Mouse (Mus musculus): Measurements from ENCODE around the gene Cacna1s.

Cacna1s gene

DNA sequence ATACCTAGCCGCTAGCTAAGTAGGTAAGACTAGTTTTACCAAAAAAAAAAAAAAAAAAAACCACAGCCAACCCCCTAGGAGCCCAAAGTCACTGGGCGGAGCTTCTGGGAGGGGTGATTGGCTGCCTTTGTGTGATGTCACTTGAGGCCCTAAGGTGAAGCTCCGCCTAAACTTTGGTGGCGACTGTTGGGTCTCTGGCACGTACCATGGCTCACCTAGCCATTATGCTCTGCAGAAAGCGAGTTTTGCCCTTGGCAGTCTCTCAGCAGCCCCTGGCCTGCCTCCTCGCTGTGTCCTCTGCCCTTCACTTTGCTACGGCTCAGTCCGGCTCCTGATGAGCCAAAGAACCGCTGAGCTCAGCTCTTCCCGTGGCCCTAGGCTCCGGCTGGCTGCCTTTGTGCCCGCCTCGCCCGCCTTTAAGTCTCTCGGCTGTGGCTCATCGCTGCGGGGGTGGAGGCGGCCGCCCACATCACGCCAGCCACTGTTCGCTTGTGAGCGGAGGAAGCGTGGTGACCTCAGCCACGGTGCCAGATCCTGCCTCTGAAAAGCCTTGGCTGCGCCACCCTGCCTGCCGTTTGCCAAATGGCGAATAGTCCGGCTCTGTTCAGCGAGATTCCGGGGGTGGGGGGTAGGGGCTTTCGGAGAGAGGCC lies 87.6 kb downstream of the Cacna1s start:
- DNase-seq, result peak; percentile 87

DNA sequence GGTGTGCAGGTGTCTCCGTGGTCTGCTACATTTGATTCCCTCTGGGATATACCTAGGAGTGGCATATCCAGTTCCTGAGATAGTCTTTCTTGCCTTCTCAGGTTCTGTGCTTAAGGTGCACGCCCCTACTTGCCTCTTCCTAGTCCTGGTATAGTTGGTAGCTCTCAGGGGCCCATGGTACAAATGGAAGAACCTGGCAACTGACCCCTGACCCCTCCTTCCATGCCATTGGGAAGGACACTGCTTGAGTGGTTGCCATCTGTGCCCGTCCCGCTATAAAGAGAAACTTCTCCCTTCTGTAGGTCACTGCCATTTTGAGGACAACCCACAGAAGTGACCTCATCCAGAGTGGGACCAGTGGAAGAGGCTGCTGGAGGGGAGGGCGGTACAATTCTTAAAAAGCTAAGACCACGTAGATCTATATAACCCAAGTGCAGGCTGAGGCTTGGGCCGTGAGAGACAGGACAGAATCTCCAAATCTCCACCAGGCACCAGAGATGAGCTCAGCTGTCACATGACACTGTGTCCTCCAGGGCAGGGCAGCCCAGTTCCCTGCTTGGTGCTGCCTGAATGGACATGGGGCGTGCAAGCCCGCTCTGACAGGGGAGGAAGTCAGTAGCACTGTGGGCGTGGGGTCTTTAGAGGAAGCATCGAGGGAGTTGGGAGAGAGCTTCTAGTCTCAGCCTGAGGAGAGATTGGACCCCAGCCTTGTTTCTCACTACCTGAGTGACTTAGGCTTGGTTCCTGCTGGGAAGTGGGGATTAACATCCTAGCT lies 88.8 kb downstream of the Cacna1s start:
- no peak for DNase-seq

DNA sequence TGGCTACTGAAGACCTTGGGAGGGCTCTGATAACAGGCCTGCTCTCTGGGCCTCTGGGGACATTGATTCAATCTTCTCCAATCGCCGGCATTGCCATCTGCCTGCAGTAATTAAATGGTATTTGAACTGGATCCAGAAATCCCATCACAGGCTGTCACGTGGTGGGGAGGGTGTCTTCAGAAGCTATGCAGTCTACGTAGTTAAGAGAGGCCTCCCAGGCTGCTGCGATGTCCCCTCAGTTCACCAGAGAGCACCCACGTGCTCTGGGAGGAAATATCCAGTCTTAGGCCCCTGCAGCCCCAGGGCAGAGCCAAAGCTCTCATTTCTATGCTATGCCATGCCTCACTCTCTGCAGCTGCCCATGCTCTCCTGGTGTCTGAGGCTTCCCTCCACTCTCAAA lies 89.8 kb downstream of the Cacna1s start:
- DNase-seq, result no peak

DNA sequence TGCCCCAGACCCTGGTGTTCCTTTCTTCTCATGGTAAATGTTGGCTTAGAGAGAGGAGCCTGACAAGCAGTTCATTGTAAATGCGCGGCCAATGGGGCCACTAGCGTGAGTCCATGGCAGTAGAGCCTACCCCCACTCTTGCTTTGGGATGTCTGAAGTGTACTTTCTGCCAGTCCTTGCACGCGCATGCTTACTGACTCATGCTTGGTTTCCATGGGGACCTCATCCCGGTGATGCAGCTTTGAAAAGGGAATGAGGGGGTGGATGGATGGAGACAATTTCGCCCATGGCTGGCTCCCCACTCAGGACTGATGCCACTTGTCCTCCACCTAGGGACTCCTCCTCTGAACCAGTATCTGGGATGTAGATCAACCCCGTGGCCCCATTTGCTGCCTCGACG lies 91.0 kb downstream of the Cacna1s start:
- peak; percentile 77 for DNase-seq

DNA sequence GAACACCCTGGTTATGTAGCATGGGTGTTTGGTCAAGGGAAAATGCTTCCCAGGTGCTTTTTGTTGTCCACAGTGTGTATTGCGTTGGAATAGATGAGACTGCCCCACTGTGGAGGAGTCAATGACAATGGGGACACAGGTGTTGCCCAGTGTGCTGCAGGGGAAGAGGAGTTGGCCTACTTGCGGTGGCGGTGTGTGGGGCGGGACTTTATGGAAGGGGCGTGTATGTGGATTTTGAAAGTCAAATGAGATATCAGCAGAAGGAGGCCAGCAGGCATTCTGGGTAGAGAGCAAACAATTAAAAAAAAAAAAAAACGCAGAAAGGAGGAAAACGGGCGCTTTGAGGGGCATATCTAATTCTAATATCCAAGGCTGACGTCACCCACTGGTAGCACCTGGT lies 97.2 kb downstream of the Cacna1s start:
- no peak for DNase-seq

DNA sequence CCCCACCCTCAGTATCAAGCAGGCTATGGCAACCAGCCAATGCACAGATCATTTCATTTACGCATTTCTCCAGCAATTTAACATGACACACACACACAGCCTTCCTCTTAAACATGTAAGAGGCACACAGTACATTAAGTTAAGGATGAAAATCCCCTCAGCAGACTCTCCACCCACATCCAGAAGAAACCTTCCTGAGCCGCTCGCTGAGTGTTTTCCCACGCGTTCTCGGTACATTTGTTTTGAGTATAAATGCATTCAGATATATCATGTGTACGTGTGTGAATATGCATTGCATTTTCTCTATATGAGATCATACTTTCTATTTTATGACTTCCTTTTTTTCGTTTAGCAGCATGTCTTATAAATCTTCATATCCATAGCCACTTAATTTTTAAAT lies 98.8 kb downstream of the Cacna1s start:
- DNase-seq, result no peak

DNA sequence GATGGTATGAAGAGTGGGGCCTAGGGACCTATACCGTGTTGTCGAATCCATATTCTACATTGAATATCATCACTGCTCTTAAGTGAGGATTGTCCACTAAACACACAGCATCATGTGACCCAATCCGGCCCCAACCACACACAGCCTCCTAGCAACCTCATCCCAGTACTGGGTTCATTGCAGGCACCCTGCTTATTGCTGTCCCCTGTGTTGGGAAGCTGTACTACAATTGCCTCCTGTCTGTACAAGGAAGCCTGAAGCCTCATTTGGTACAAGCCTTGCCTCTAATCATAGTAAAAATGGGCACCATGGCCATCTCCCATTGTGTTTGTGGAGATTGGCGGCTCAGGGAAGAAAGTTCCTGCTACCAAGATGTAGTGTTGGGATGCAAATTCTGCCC lies 103.8 kb downstream of the Cacna1s start:
- DNase-seq, result no peak

DNA sequence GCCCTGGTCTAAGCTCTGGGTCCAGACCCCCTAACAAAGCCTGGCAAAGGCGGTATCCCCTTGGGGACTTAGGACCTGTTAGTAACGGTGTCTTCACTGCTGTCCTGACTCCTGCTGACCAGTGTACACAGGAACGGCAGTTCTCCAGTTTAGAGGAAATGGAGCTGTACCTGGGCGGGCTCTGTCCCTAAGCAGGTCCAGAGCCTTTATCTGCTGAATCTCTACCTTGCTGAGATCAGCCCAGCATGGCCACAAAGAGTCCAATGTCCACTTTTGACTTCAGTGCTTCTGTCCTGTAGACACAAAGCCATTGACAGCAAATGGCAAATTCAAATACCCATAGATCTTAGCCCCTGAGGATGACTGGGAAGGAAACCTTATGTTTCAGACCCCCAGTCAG lies 104.4 kb downstream of the Cacna1s start:
- DNase-seq, result no peak

DNA sequence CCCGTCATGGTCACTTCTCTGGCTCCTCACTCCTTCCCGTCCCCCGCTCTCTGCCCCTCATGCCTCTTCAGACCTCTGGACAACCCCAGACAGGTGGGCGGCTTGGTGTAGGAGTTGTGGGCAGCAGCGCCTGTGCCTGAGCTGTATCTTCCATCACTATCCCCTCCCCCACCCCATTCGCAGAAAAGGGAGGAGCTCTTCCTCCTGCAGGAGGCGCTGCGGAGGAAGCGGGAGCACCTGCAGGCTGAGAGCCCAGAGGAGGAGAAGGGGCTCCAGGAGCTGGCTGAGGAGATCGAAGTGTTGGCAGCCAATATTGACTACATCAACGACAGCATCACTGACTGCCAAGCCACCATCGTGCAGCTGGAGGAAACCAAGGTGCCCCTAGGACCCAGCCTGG lies 107.3 kb downstream of the Cacna1s start:
- DNase-seq, result no peak

DNA sequence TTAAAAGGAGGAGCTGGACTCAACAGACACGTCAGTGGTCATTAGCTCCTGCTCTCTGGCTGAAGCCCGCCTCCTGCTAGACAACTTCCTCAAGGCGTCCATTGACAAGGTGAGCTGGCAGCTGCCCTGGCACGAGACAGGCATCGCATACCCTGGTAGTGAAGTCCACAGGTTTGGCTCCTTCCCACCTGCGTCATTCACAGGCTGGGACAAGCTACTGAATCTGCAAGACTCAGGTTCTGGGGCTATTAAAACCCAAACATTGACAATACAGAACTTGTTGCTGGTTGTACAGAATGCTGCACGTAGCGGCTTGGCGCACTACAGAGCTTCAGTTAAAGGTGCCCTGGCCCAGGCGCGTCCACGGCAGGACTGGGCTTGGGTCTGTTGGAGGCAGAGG lies 107.7 kb downstream of the Cacna1s start:
- no peak for DNase-seq

DNA sequence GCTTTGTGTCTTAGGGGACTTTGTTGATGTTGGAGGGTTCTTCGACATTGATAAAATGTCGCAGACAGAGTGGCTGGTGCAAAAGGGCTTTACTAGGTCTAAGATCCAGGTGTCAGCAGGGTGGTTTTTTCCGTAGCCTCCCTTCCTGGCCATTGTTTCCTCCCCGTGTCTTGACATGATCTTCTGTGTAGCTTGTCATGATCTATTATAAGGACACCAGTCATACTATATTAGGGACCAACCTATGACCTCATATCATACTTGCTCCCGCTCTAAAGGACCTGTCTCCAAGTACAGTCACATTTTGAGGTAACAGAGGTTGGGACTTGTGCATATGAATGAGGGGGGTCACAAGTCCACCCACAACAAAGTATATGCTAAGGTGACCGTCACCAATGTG lies 108.4 kb downstream of the Cacna1s start:
- DNase-seq, result no peak

DNA sequence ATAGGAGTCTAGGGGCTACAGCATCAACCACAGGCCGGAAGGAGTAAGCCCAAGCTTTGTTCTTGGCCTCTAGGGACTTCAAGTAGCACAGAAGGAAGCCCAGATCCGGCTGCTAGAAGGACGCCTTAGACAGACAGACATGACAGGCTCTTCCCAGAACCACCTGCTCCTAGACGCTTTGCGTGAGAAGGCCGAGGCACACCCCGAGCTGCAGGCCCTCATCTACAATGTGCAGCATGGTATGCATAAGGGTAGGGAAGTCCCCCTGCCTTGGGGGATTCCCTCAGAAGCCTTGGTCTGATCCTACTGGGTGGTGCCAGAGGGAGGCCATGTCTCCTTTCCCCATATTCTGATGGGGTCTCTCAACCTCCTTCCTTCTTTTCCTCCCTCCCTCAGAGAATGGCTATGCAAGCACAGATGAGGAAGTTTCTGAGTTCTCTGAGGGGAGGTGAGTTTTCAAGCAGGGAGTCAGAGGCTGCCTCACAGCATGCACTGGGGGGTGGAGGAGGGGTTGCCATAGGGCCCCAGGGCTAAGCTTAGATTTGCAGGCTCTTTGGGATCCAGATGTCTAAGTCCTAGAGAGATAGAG lies 108.9 kb downstream of the Cacna1s start:
- no peak for DNase-seq

DNA sequence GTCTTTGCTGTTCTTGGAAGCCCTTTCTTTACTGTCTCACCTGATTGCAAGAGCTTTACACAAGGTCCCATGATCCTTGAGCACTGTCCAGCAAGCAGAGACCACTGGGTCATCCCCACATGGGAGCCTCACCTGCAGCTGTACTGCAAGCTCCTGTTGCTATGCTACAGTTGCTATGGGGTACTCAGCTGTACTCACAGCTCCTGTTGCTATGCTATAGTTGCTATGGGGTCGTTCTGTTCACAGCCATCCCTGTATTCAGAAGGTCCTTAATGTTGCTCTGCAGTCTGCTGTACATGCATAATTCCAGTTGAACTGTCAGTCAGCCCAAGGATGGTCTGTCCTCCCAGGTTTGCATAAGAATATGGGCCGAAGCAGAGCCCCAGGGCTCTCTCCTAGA lies 112.9 kb downstream of the Cacna1s start:
- DNase-seq, result no peak

DNA sequence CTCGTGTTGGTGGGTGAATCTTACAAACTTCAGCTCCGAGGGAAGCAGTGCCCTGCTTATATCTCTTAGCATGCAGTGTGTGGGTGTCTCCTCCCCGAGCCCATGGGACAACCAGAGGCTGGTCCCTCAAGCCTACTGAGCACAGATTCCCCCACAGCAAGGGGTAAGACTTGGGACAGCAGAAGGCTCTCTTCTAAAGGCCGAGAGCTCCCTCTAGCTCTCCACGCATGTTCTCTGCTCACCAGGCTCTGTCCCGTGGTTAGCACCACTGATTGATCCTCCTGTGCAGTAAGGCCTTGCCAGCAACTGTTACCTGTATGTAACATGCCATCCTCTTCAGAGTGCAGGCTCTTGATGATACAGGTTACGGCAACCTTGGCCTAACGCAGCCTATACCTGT lies 115.1 kb downstream of the Cacna1s start:
- no peak for DNase-seq
